Mouse (Mus musculus): ENCODE measurements around the gene Tanc1. TPM values are rescaled to one million over a fixed set of nuclear protein-coding genes. Genes with fewer than 3 reads are reported as not detected.

Tanc1 gene
- polyA plus RNA-seq, 1 experiment from 2014 or later, result 5.5 TPM

GRCm38 (mm10) chr2:59598286-59598685 lies 13.6 kb upstream of the Tanc1 start:
- ATAC-seq, result no peak
- Histone ChIP-seq H3K9me3 (no peaks in the 10 kb centered on the region), H3K4me2 (replicated peaks) (no peak overlapping the region), H3K27ac (no peak overlapping the region), H3K36me3 (no peaks in the 10 kb centered on the region), H3K4me1 (replicated peaks) (peaks cover 6% of the 10 kb centered on the region), H3K9ac (replicated peaks) (no peak overlapping the region), H3K4me3 (replicated peaks) (no peak overlapping the region), H3K27me3 (no peaks in the 10 kb centered on the region)
- WGBS, result 94% methylated on average over 6 of the region's 6 CpGs

- Histone ChIP-seq H3K4me2 (replicated peaks) (no peak overlapping the region), H3K9me3 (no peaks in the 10 kb centered on the region), H3K9ac (replicated peaks) (no peak overlapping the region), H3K27me3 (peaks cover 3% of the 10 kb centered on the region; the same call in 1 of the 2 replicates), H3K4me3 (replicated peaks) (no peak overlapping the region), H3K4me1 (replicated peaks) (peaks cover 6% of the 10 kb centered on the region), H3K27ac (no peak overlapping the region), H3K36me3 (no peaks in the 10 kb centered on the region)
- ATAC-seq, result no peak
- 34% methylated on average over 4 of the region's 4 CpGs for WGBS
Observed at GRCm38 (mm10) chr2:59598894-59599293, 12.9 kb upstream of the Tanc1 start.

GRCm38 (mm10) chr2:59599338-59600111 lies 12.3 kb upstream of the Tanc1 start:
- no peak overlapping the region for H3K27ac ChIP-seq
- no peak overlapping the region for H3K4me2 ChIP-seq (replicated peaks)
- 33% methylated on average over 6 of the region's 7 CpGs for WGBS
- 0 out of 2 replicates have a peak, but pooled peaks have one; percentile 17 for ATAC-seq
- H3K9ac ChIP-seq (replicated peaks), result no peak overlapping the region
- H3K4me3 ChIP-seq (replicated peaks), result no peak overlapping the region
- peaks cover 6% of the 10 kb centered on the region for H3K4me1 ChIP-seq (replicated peaks)
- no peaks in the 10 kb centered on the region for H3K9me3 ChIP-seq
- no peaks in the 10 kb centered on the region for H3K36me3 ChIP-seq
- peaks cover 3% of the 10 kb centered on the region; the same call in 1 of the 2 replicates for H3K27me3 ChIP-seq

GRCm38 (mm10) chr2:59600123-59600840 lies 11.6 kb upstream of the Tanc1 start:
- Histone ChIP-seq H3K4me1 (replicated peaks) (peaks cover 6% of the 10 kb centered on the region), H3K4me3 (replicated peaks) (no peak overlapping the region), H3K9ac (replicated peaks) (no peak overlapping the region), H3K27me3 (peaks cover 3% of the 10 kb centered on the region; the same call in 1 of the 2 replicates), H3K36me3 (no peaks in the 10 kb centered on the region), H3K4me2 (replicated peaks) (no peak overlapping the region), H3K27ac (no peak overlapping the region), H3K9me3 (no peaks in the 10 kb centered on the region)
- no peak for ATAC-seq
- WGBS, result 82% methylated on average over 19 of the region's 19 CpGs

- Histone ChIP-seq H3K4me1 (replicated peaks) (peaks cover 6% of the 10 kb centered on the region), H3K27me3 (peaks cover 3% of the 10 kb centered on the region; the same call in 1 of the 2 replicates), H3K36me3 (no peaks in the 10 kb centered on the region), H3K9me3 (no peaks in the 10 kb centered on the region), H3K4me2 (replicated peaks) (no peak overlapping the region), H3K4me3 (replicated peaks) (no peak overlapping the region), H3K27ac (no peak overlapping the region), H3K9ac (replicated peaks) (no peak overlapping the region)
- 94% methylated on average over 2 of the region's 2 CpGs for WGBS
- ATAC-seq, result no peak
Observed at GRCm38 (mm10) chr2:59600980-59601379, 10.9 kb upstream of the Tanc1 start.

GRCm38 (mm10) chr2:59601452-59601851 lies 10.4 kb upstream of the Tanc1 start:
- 90% methylated on average over 8 of the region's 8 CpGs for WGBS
- Histone ChIP-seq H3K27ac (no peak overlapping the region), H3K4me3 (replicated peaks) (no peak overlapping the region), H3K27me3 (peaks cover 3% of the 10 kb centered on the region; the same call in 1 of the 2 replicates), H3K4me1 (replicated peaks) (peaks cover 6% of the 10 kb centered on the region), H3K4me2 (replicated peaks) (no peak overlapping the region), H3K36me3 (no peaks in the 10 kb centered on the region), H3K9ac (replicated peaks) (no peak overlapping the region), H3K9me3 (no peaks in the 10 kb centered on the region)
- ATAC-seq, result no peak

- no peaks in the 10 kb centered on the region for H3K9me3 ChIP-seq
- H3K4me2 ChIP-seq (replicated peaks), result no peak overlapping the region
- H3K27me3 ChIP-seq, result peaks cover 53% of the 10 kb centered on the region
- 68% methylated on average over 5 of the region's 5 CpGs for WGBS
- H3K27ac ChIP-seq, result no peak overlapping the region
- peaks cover 22% of the 10 kb centered on the region for H3K4me1 ChIP-seq (replicated peaks)
- ATAC-seq, result no peak
- no peak overlapping the region for H3K9ac ChIP-seq (replicated peaks)
- H3K36me3 ChIP-seq, result no peaks in the 10 kb centered on the region
- no peak overlapping the region for H3K4me3 ChIP-seq (replicated peaks)
Observed at GRCm38 (mm10) chr2:59608958-59609357, 2.9 kb upstream of the Tanc1 start.

GRCm38 (mm10) chr2:59611216-59611810 lies 529 bp upstream of the Tanc1 start:
- no peak; the same call in 1 of the 2 replicates for ATAC-seq
- Histone ChIP-seq H3K4me1 (replicated peaks) (peaks cover 27% of the 10 kb centered on the region), H3K4me2 (replicated peaks) (peak overlapping the region; percentile 88), H3K36me3 (no peaks in the 10 kb centered on the region), H3K4me3 (replicated peaks) (peak overlapping the region; percentile 65), H3K9ac (replicated peaks) (peak overlapping the region; percentile 73), H3K27me3 (peaks cover 74% of the 10 kb centered on the region), H3K27ac (no peak overlapping the region), H3K9me3 (no peaks in the 10 kb centered on the region)
- WGBS, result under 1% methylated on average over 14 of the region's 14 CpGs

- H3K9me3 ChIP-seq, result no peaks in the 10 kb centered on the region
- 1% methylated on average over 33 of the region's 33 CpGs for WGBS
- peak overlapping the region; percentile 73 for H3K9ac ChIP-seq (replicated peaks)
- H3K27me3 ChIP-seq, result peaks cover 68% of the 10 kb centered on the region
- no peak overlapping the region for H3K27ac ChIP-seq
- H3K36me3 ChIP-seq, result no peaks in the 10 kb centered on the region
- peak overlapping the region; percentile 88 for H3K4me2 ChIP-seq (replicated peaks)
- peak; percentile 32 for ATAC-seq
- H3K4me3 ChIP-seq (replicated peaks), result peak overlapping the region; percentile 65
- peaks cover 27% of the 10 kb centered on the region for H3K4me1 ChIP-seq (replicated peaks)
Observed at GRCm38 (mm10) chr2:59612733-59613473, 1.1 kb downstream of the Tanc1 start.

GRCm38 (mm10) chr2:59613474-59614019 lies 1.7 kb downstream of the Tanc1 start:
- no peak overlapping the region for H3K27ac ChIP-seq
- H3K4me1 ChIP-seq (replicated peaks), result peaks cover 27% of the 10 kb centered on the region
- peak overlapping the region; percentile 73 for H3K9ac ChIP-seq (replicated peaks)
- 5% methylated on average over 9 of the region's 9 CpGs for WGBS
- peaks cover 62% of the 10 kb centered on the region for H3K27me3 ChIP-seq
- H3K4me2 ChIP-seq (replicated peaks), result peak overlapping the region; percentile 88
- no peaks in the 10 kb centered on the region for H3K9me3 ChIP-seq
- peak overlapping the region; percentile 65 for H3K4me3 ChIP-seq (replicated peaks)
- peak; percentile 34; the same call in 1 of the 2 replicates for ATAC-seq
- H3K36me3 ChIP-seq, result no peaks in the 10 kb centered on the region

GRCm38 (mm10) chr2:59616890-59617289 lies 5.0 kb downstream of the Tanc1 start:
- H3K4me1 ChIP-seq (replicated peaks), result peaks cover 20% of the 10 kb centered on the region
- H3K27me3 ChIP-seq, result peaks cover 36% of the 10 kb centered on the region
- no peaks in the 10 kb centered on the region for H3K9me3 ChIP-seq
- ATAC-seq, result no peak
- H3K27ac ChIP-seq, result no peak overlapping the region
- no peaks in the 10 kb centered on the region for H3K36me3 ChIP-seq
- no peak overlapping the region for H3K9ac ChIP-seq (replicated peaks)
- WGBS, result 87% methylated on average over 2 of the region's 2 CpGs
- no peak overlapping the region for H3K4me3 ChIP-seq (replicated peaks)
- H3K4me2 ChIP-seq (replicated peaks), result no peak overlapping the region
